Mouse (Mus musculus): ENCODE measurements around the gene Npas1.

Gene Npas1

DNA sequence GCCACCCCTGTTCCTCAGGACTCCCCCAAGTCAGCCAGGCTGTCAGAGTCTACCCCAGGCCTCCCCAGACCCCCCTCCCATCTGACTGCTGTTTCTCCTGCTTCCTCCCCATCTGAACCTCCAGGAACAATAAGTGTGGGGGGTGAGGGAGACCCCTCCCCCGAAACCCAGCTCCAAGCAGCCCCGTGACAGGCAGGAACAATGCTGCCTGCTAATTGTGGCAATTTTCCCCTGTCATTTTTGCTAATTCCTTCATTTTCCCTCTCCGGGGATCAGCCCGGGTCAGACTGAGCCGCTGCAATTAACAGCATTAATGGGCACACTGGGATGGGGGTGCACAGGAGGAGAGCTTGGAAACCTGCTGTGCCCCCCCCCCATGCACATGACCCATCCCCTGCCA is 9.4 kb downstream of the Npas1 start:
- no peak for DNase-seq

DNA sequence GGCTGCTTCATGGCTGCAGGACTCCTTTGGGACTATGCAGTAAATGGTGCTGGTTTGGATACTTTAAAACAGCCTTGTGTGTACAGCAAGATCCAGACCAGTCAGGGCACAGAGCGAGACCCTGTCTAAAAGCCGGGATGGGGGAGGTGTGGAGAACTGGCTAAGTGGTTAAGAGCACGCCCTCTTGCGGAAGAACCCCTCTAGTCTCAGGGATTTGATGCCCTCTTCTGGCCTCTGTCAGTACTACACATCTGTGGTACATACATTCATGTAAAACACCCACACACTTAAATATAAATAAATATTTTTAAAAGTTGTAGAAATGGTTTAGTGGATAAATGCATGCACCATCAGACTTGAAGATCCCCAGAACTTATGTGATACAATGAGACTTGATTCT is 11.0 kb downstream of the Npas1 start:
- peak; percentile 59 for DNase-seq

- no peak for DNase-seq
These were observed 12.0 kb downstream of the Npas1 start for GRCm38 (mm10) chr7:16465568-16465967.

- peak; percentile 78 for DNase-seq
These were observed 12.4 kb downstream of the Npas1 start for GRCm38 (mm10) chr7:16465160-16465559.

GRCm38 (mm10) chr7:16463214-16463613 is 14.3 kb downstream of the Npas1 start:
- DNase-seq: peak; percentile 85

DNA sequence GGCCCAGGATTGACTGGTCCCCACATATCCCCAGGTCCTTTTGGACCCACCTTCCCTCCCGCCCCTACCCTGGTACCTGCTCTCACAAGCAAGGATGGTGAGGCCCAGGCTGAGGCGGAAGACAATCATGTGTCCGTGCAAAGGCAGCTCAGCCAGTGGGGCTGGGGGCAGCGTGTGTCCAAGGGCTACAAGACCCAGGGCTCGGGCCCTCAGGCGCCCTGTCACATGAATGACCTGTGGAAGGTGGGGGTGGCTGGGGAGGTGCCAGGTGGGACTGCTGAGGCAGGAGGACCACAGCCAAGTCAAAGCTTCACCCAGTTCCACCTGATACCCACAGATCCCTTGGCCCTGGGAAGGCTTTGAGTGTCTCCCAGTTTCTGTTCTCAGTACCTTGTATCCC is 15.8 kb downstream of the Npas1 start:
- no peak for DNase-seq

DNA sequence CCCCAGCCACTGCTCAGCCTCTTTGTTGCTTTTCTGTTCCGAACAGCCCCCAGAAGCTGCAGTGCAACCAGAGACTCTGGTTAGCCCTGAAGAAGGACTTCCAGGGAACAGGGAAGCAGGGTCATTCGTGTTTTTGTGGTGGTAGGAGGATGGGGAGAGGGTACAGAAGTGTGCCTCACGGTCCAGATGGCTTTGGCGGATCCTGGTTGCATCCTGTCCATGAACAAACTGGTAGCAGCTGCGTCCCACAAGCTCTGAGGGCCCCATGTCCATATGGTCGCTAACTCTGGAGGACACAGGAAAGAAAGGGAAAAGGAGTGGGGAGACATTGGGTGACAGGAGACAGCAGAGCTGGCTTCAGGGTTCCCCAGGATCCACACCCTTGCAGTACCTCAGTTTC is 16.4 kb downstream of the Npas1 start:
- no peak for DNase-seq

- no peak for DNase-seq
These were observed 17.0 kb downstream of the Npas1 start for GRCm38 (mm10) chr7:16460566-16460965.

DNA sequence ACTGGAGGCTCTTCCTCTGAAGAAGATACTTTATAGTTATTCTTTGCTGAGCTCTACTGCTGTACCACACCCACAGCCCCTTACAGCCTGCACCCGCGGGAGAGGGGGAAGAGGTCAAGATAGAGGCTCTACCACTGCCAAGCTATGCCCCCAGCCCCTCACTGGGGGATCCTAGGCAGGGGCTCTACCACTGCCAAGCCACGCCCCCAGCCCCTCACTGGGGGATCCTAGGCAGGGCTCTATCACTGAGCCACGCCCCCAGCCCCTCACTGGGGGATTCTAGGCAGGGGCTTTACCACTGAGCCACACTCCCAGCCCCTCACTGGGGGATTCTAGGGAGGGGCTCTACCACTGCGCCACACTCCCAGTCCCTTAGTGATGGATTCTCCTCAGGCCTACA is 21.2 kb downstream of the Npas1 start:
- no peak for DNase-seq

DNA sequence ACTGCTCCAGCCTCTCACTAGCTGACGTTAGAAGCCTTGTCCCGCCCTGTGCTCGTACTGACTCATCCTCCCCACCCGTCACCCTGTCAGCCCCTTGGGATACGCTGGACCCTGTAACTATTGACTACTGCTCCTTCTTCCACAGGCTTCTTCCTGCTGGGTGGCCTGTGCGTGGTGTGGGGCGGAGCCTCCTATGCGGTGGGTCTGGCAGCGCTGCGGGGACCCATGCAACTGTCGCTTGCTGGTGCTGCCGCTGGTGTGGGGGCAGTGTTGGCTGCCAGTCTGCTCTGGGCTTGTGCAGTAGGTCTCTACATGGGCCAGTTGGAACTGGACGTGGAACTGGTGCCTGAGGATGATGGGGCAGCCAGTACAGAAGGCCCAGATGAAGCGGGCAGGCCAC is 22.5 kb downstream of the Npas1 start:
- no peak for DNase-seq

DNA sequence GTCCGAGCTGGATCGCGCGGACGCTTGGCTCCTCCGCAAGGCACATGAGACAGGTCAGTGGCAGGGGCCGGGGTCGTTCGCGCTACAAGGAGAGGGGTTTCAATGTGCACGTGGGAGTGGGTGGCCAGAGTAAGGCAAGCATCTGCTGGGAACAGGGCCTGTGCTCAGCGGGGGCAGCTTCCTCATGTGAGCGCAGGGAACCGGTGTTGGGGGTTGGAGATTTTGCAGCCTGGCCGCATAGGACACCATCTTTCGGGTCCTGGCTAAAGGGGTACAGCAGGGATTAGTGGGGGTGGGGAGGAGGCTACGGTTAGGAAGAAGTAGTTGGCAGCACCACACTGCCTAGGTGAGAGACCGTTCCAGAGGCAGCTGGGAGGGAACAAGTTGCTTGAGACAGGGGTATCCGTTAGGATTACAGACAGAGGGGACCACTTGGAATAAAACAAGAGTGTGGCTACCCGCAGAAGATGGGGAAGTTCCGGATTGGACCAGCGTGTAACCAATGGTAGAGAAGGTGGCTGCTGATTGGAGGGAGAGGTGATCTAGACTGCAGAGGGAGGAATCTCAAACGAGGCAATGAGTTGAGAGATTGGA is 24.3 kb downstream of the Npas1 start:
- peak; percentile 84 for DNase-seq

GRCm38 (mm10) chr7:16452587-16453073 is 24.9 kb downstream of the Npas1 start, which contains the start of gene Tmem160:
TSS of gene Tmem160 (plus strand) at chr7:16452779.
- peak; percentile 97 for DNase-seq

DNA sequence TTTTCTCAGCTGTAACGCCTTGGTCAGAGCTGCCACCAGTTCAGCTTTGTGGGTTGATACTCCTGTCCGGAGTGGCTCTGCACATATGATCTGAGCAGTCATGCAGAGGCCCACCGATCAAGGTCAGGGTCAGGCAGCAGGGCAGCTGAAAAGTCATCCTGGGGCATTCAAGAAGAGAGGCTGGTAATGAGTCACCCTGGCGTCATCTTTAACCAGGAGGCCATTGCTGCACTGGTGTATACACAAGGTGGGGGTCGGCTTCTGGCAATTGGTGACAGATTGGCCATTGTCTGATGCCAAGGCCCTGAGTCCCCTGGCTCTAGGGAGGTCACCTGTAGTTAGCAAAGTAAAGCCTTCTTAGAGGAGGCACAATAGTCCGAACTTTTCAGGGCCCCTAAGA is 25.9 kb downstream of the Npas1 start:
- DNase-seq: no peak

DNA sequence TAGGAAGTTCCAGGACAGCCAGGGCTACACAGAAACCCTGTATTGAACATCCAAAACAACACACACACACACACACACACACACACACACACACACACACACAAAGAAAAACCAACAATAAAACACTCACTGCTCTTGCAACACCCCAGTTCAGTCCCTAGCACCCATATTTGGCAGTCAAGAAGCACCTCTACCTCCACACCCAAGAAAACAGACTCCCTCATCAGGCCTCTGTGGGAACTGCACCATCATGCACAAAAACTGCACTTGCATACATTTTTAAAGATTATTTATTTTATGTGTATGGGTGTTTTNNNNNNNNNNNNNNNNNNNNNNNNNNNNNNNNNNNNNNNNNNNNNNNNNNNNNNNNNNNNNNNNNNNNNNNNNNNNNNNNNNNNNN is 36.3 kb downstream of the Npas1 start:
- no peak for DNase-seq

- no peak for DNase-seq
These were observed 42.4 kb downstream of the Npas1 start for GRCm38 (mm10) chr7:16435088-16435487.

DNA sequence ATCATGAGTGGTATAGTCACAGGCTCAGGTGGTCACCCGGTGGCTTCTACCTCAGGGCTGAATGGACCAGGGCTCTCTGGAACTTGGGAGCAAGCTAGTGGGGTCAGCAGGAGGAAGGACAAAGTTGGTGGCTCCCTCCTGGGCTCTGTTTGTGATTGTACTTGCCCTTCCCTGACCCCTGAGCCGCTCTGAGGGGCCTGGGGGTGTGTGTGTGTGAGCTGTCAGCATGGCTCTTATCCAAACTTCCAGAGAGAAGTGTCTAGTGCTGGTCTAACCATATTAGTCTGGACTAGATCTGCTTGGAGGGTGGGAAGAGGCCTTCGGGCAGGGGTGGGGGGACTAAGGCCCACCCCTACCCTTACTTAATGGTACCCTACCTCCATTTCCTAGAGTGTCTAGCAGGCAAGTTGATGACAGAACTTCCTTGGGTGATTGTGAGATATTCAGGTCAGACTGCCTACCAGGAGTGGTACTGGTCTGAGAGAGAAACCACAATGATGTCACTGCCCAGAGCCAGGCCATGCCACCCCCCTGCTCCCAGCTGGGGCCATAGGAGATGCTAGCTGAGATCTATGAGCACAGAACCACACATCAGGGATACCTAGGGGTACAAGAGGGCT is 44.1 kb downstream of the Npas1 start:
- DNase-seq: no peak

DNA sequence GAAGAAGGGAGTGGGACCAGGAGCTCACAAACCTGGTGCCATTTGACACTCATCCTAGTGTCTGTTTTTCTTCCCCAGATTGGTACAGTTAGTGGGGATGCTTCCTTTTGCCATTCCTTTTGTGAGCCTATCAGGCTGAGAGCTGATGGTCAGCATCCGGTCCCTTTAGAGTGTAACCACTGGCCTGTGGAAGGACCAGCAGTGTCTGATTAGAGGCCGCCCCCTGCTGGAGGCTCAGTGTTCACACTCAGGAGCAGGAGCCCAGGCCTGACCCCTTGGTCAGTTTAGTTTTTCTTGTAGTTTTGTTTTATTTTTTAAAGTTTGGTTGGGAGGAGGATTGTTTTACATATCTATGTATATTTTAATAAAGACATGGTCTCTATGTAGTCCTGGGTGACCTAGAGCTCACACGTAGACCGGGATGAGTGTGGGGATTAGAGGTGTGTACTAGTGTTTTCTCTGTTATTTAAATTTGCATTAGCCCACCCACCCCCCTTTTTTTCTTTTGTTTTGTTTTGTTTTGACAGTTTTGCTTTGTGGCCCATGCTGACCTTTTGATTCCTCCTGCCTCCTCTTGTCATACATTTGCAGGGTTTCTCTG is 51.3 kb downstream of the Npas1 start:
- DNase-seq: peak; percentile 82

DNA sequence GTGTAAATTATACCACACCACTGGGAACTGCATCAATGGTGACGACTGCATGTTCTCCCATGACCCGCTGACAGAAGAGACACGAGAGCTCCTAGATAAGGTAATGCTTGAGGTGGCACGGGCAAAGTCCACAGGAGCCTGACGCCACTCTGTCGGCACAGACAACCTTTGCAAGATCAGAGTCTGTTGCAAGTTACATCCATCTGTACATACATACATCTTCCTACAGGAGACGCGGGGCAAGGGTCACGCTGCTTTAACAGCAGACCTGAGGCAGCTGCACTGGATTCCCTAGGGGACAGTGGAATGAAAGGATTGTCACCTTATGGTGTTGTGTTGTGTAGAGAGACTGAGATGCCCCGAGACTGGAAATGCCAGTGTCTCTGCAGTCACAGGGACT is 51.8 kb downstream of the Npas1 start:
- DNase-seq: no peak

DNA sequence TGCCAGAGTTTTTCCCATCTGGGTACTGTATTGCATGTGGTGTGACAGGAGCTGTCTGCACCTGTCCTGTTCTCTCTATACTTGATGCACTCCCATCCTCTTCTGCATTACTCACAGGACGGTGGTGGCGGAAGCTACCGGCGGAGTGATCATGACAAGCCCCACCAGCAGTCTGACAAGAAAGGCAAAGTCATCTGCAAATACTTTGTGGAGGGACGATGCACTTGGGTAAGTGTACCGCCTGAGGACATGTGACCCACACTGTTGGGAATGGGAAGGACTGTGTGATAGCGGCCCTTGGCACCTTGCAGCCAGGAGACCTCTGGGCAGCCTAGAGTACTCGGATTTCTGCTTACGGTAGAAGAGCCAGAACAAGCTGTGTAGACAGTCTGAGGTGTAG is 53.8 kb downstream of the Npas1 start:
- DNase-seq: no peak

GRCm38 (mm10) chr7:16422222-16422856 is 55.2 kb downstream of the Npas1 start:
- no peak for DNase-seq

DNA sequence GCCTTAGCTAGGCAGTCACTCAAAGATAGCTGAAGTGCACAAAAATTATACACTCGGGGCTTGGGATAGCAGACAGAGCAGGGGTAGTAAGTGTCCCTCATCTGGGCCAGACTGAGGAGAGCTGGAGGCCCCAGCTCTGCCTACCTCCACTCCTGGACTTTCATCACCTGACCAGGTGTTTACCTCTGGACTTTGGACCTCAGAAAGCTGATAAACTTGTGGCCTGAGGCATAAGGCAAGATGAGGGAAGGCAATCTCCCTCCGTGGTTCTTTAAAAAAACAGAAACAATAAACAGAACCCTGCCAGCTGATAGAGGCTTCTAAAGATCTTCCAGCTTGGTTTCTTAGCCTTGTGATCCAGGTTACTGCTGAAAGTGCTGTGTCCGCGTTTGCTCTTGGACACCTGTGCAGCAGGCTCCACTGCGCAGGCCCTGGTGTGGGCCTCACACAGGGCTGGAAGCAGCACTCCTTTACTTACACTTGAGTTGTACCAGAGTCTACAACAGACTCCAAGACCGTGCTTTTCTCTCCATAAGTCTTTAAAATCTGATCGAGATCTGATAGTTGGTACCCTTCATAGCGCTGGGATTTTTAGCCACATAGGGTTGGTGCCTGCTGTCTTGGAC is 56.9 kb downstream of the Npas1 start:
- DNase-seq: no peak

DNA sequence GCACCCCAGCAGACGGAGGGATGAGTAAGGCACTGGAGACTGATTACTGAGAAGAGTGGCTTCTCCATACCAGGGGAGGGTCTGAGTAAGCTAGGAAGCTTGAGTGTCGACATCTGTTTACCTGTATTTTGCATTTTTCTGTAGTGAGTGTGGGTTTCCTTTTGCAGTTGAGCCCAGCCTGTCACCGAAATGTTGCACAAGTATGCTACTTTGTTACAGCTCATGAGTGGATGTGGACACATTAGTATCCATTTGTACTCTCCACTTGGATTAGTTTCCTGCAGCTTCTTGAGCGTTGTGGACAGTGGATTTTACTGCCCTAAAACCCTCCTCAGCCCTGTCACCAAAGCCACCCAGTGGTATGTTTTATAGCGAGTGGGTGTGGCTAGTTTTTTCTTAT is 58.8 kb downstream of the Npas1 start:
- no peak for DNase-seq

DNA sequence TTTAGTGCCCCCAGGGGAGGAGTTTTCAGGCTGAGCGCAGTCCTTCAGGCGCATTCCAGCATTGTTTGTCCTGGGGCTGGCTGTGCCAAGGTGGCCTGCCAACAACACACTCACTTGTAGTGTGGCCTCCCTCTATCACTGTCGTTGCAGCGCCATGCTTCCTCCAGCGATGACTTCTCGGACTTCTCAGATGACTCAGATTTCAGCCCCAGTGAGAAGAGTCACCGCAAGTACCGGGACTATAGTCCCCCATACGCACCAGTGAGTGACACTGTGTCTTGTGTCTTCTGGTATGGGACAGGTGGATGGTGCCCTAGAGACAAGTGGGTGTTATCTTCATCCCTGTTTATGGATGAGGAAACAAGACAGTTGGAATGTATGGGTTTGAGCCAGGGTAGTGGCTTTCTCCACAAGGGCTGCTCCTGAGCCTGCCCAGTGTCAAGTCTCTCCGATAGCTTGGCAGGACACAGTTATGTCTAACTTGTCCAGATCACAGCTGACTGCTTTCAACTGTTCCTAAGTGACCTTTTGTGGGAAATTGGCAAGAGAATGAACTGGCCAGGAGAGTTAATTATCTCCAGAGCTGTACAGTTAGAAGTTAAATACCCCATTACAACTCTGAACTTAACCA is 60.3 kb downstream of the Npas1 start:
- DNase-seq: no peak

Measured in retina, postnatal 1 day (tissue).